Mouse (Mus musculus) midbrain, postnatal 0 days (tissue): ENCODE measurements around the gene Mettl7b. TPM values are rescaled to one million over a fixed set of nuclear protein-coding genes. Genes with fewer than 3 reads are reported as not detected.

Experiments
- ATAC-seq: fragments of 200-750 bp; cut with Nextera tagmentation; 2 replicates; pipeline ENCODE4 v1.8.0; 2017; ENCODE audit warnings: moderate number of reproducible peaks, mild to moderate bottlenecking, moderate TSS enrichment, moderate library complexity; ENCODE audit not compliant: low FRiP score
- DNase-seq: peaks from one replicate; pipeline ENCODE4 v3.0.0-alpha.2; 2015; ENCODE audit warnings: low spot score
- H3K27ac ChIP-seq: fragments of 300-500 bp; sonication (generic); 2 replicates; pipeline ENCODE4 v1.5.1; 2014; ENCODE audit warnings: low read depth, mild to moderate bottlenecking, low read length, mixed read lengths
- H3K27me3 ChIP-seq: fragments of 300-500 bp; sonication (generic); 2 replicates; pipeline ENCODE4 v1.6.1; 2014; ENCODE audit warnings: low read length, control low read depth, mixed read lengths; ENCODE audit not compliant: insufficient read depth
- H3K36me3 ChIP-seq: fragments of 300-500 bp; sonication (generic); 2 replicates; pipeline ENCODE4 v1.6.1; 2014; ENCODE audit warnings: low read length, control low read depth, mixed read lengths; ENCODE audit not compliant: insufficient read depth
- H3K4me1 ChIP-seq: fragments of 300-500 bp; sonication (generic); 2 replicates; pipeline ENCODE4 v1.6.1; 2014; ENCODE audit warnings: mild to moderate bottlenecking, control low read depth, antibody characterized with exemption, low read length, mixed read lengths; ENCODE audit not compliant: insufficient read depth
- H3K4me2 ChIP-seq: fragments of 300-500 bp; sonication (generic); 2 replicates; pipeline ENCODE4 v1.6.1; 2014; ENCODE audit warnings: low read depth, mild to moderate bottlenecking, low read length, mixed read lengths; ENCODE audit not compliant: poor library complexity, severe bottlenecking
- H3K4me3 ChIP-seq: fragments of 300-500 bp; sonication (generic); 2 replicates; pipeline ENCODE4 v1.5.1; 2014; ENCODE audit warnings: low read depth, mild to moderate bottlenecking, low read length, moderate library complexity
- H3K9ac ChIP-seq: fragments of 300-500 bp; sonication (generic); replicated peaks from 2 replicates; pipeline ENCODE4 v1.6.1; 2014; ENCODE audit warnings: mild to moderate bottlenecking, low read length, moderate library complexity, mixed read lengths; ENCODE audit not compliant: poor library complexity, severe bottlenecking
- H3K9me3 ChIP-seq: fragments of 300-500 bp; sonication (generic); 2 replicates; pipeline ENCODE4 v1.6.1; 2016; ENCODE audit warnings: low read length, control low read depth
- CTCF ChIP-seq: IDR thresholded peaks from 2 replicates; pipeline ENCODE4 v1.5.1; 2016; ENCODE audit warnings: antibody characterized with exemption, mild to moderate bottlenecking
- WGBS: fragments of 180-500 bp; shearing (Covaris S2); extraction: QIAGEN DNeasy Blood & Tissue Kit; methylation state at CpG from one replicate; pipeline ENCODE4 v1.1.7; 2014; 5-methylcytosine and 5-hydroxymethylcytosine counted together
- polyA plus RNA-seq: library from polyadenylated mRNA; unstranded; fragments of >200 nt; fragmentation: Nextera tagmentation; extraction: Ambion mirVana; gene quantifications from 2 replicates; pipeline ENCODE4 v1.2.1, GENCODE M21; 2015
- total RNA-seq: library from RNA; depleted of rRNA; stranded (reverse); fragments of >200 nt; gene quantifications from 2 replicates; pipeline ENCODE4 v1.2.3, GENCODE M21; 2014

The Mettl7b gene
- total and polyA plus RNA-seq, 2 experiments from 2014 or later, result not detected

GRCm38 (mm10) chr10:128918246-128918645 is 42.5 kb downstream of the Mettl7b start:
- H3K4me1 ChIP-seq, result peaks cover 9% of the 10 kb centered on the region; the same call in 1 of the 2 replicates
- ATAC-seq (no peak), DNase-seq (peak; percentile 76)
- no peak overlapping the region for H3K4me3 ChIP-seq
- no peak overlapping the region for H3K27ac ChIP-seq
- H3K9ac ChIP-seq, result no peak overlapping the region
- H3K27me3 ChIP-seq, result no peaks in the 10 kb centered on the region
- H3K36me3 ChIP-seq, result no peaks in the 10 kb centered on the region; the same call in 1 of the 2 replicates
- no peak overlapping the region for H3K4me2 ChIP-seq
- WGBS, result 67% methylated on average over 7 of the region's 7 CpGs
- H3K9me3 ChIP-seq, result no peaks in the 10 kb centered on the region
- TF ChIP-seq CTCF, result no peak

GRCm38 (mm10) chr10:128917400-128917799 is 43.4 kb downstream of the Mettl7b start:
- no peak overlapping the region for H3K9ac ChIP-seq
- WGBS, result 88% methylated on average over 6 of the region's 6 CpGs
- H3K4me1 ChIP-seq, result peaks cover 7% of the 10 kb centered on the region; the same call in 1 of the 2 replicates
- H3K27me3 ChIP-seq, result no peaks in the 10 kb centered on the region
- no peak for ATAC-seq
- DNase-seq, result no peak
- H3K4me2 ChIP-seq, result no peak overlapping the region
- TF ChIP-seq CTCF, result no peak
- H3K4me3 ChIP-seq, result no peak overlapping the region
- no peaks in the 10 kb centered on the region for H3K9me3 ChIP-seq
- H3K27ac ChIP-seq, result no peak overlapping the region
- no peaks in the 10 kb centered on the region; the same call in 1 of the 2 replicates for H3K36me3 ChIP-seq

DNA sequence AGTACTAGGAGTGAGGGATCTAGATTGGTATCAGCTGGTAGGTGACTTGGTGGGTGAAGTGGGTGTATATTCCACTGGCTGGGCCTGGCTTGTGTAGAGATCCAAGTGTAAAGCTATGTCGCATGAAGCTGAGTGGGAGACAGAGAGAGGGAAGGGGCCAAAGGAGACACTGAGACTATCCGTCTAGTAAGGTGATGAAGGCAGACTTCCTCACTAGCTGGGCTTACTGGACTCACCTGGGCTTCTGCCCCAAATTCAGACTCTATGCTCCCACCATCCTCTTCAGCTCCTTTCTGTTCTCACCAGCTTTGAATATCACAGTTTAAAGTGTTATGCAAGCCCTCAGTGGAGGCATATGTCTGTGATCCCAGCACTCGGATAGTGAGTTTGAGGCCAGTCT is 44.1 kb downstream of the Mettl7b start:
- DNase-seq (no peak), ATAC-seq (no peak)
- Histone ChIP-seq H3K36me3 (no peaks in the 10 kb centered on the region; the same call in 1 of the 2 replicates), H3K4me3 (no peak overlapping the region), H3K9ac (no peak overlapping the region), H3K27me3 (no peaks in the 10 kb centered on the region), H3K4me2 (no peak overlapping the region), H3K9me3 (no peaks in the 10 kb centered on the region), H3K27ac (no peak overlapping the region), H3K4me1 (no peaks in the 10 kb centered on the region)
- 97% methylated on average over 3 of the region's 3 CpGs for WGBS
- no peak for TF ChIP-seq CTCF

DNA sequence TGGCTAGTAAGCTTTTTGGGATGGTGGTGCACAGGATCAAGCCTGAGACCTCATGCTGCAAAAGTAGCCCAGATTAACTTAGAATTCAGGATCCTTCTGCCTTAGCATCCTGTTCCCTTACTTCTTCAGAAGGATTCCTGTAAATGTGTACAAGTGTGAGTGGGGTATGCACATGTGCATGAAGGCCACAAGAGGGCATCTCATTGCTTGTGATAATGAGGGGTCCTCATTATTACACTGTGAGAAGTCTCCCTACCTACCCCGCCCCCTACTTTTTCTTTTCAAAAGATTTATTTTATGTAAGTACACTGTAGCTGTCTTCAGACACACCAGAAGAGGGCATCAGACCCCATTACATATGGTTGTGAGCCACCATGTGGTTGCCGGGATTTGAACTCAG is 45.2 kb downstream of the Mettl7b start:
- Histone ChIP-seq H3K27ac (no peak overlapping the region), H3K4me3 (no peak overlapping the region), H3K9me3 (no peaks in the 10 kb centered on the region), H3K4me1 (peaks cover 2% of the 10 kb centered on the region; the same call in 1 of the 2 replicates), H3K36me3 (no peaks in the 10 kb centered on the region; the same call in 1 of the 2 replicates), H3K4me2 (no peak overlapping the region), H3K27me3 (no peaks in the 10 kb centered on the region), H3K9ac (no peak overlapping the region)
- ATAC-seq (no peak), DNase-seq (no peak)
- 92% methylated on average over 2 of the region's 2 CpGs for WGBS
- peak; percentile 56 for TF ChIP-seq CTCF

- Histone ChIP-seq H3K4me3 (no peak overlapping the region), H3K4me2 (no peak overlapping the region), H3K4me1 (peaks cover 5% of the 10 kb centered on the region; the same call in 1 of the 2 replicates), H3K9me3 (no peaks in the 10 kb centered on the region), H3K27ac (no peak overlapping the region), H3K9ac (no peak overlapping the region), H3K27me3 (no peaks in the 10 kb centered on the region), H3K36me3 (no peaks in the 10 kb centered on the region; the same call in 1 of the 2 replicates)
- no peak for ATAC-seq
- 85% methylated on average over 12 of the region's 12 CpGs for WGBS
- no peak for TF ChIP-seq CTCF
- no peak for DNase-seq
Observed at GRCm38 (mm10) chr10:128913696-128914095, 47.1 kb downstream of the Mettl7b start.

- DNase-seq, result peak; percentile 95
- ATAC-seq, result peak; percentile 35
- no peak overlapping the region for H3K4me3 ChIP-seq
- H3K4me2 ChIP-seq, result no peak overlapping the region
- peaks cover 5% of the 10 kb centered on the region; the same call in 1 of the 2 replicates for H3K4me1 ChIP-seq
- H3K9me3 ChIP-seq, result no peaks in the 10 kb centered on the region
- no peak overlapping the region for H3K9ac ChIP-seq
- TF ChIP-seq CTCF, result peak; percentile 99
- no peak overlapping the region for H3K27ac ChIP-seq
- H3K27me3 ChIP-seq, result no peaks in the 10 kb centered on the region
- 9% methylated on average over 5 of the region's 5 CpGs for WGBS
- H3K36me3 ChIP-seq, result no peaks in the 10 kb centered on the region; the same call in 1 of the 2 replicates
Observed at GRCm38 (mm10) chr10:128913219-128913618, 47.6 kb downstream of the Mettl7b start.
